Comparison of ENCODE assay signal across 22 mouse cellular contexts in the genomic region with DNA sequence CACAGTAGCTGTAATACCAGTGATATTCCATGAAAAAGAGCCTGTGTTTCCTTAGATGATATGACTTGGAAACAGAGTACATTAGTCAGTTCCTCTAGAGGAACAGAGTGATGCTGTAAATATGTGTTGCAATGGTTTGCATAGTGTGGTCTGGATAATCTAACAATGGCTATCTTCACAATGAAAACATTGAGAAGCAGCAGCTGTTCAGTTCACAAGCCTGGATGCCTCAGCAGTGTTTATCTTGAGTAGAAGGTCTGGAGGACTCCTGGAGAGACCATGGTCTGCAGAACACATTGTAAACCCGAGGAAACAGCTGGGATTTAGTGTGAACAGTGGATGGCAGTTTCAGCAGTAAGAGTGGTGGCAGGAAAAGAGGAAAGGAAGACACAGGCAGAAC.
DNase-seq lines count a peak whose midpoint lies in the region; ATAC-seq and TF ChIP-seq lines count a peak whose summit lies in the region.
"Had no signal": no experiment of that assay in that cellular context is flagged by ENCODE, and none has a peak within 500 bp of the region (broad histone marks: within the 10 kb centered on the region; RNA-seq: fewer than 3 reads in every experiment).

No protein-coding gene starts in this region.

- no peak for TF ChIP-seq CTCF in stomach, postnatal 0 days (IDR thresholded peaks at IDR 0.05; ENCODE audit: low read depth)

- 0 out of 2 replicates have a peak, but pooled peaks have one; percentile 39 for ATAC-seq in heart, embryonic 15.5 days (replicated peaks; ENCODE audit: insufficient number of reproducible peaks, insufficient read depth, low FRiP score, low read depth)
- peak; percentile 49; the same call in 1 of the 2 replicates for ATAC-seq in kidney, embryonic 15.5 days (replicated peaks; ENCODE audit: low FRiP score)
- peak; percentile 50; the same call in 1 of the 2 replicates for ATAC-seq in stomach, embryonic 15.5 days (ENCODE audit: insufficient read depth, low FRiP score, low read depth)
- no peak for ATAC-seq in stomach, postnatal 0 days (ENCODE audit: low FRiP score, low TSS enrichment)
- ATAC-seq in stomach, embryonic 16.5 days (ENCODE audit: insufficient read depth, low FRiP score) = peak; percentile 29; the same call in 1 of the 2 replicates
- ATAC-seq: activated CD4-positive, CD25-positive, alpha-beta regulatory T cell, adult 4 months; forebrain, embryonic 16.5 days; liver, postnatal 0 days had no signal

- no peak overlapping the region for H3K9ac ChIP-seq in heart, embryonic 15.5 days
- H3K9ac ChIP-seq in kidney, embryonic 15.5 days = no peak overlapping the region
- H3K9ac ChIP-seq in stomach, embryonic 15.5 days = no peak overlapping the region
- H3K9ac ChIP-seq in stomach, postnatal 0 days (ENCODE audit: low read length) = no peak overlapping the region
- no peak overlapping the region for H3K9ac ChIP-seq in stomach, embryonic 16.5 days (ENCODE audit: low read length)
- H3K9ac ChIP-seq: hindbrain, embryonic 12.5 days; limb, embryonic 12.5 days; liver, postnatal 0 days; midbrain, embryonic 12.5 days had no signal

- WGBS in heart, embryonic 15.5 days = 13% methylated on average over 1 of the region's 1 CpGs
- WGBS in kidney, embryonic 15.5 days = 17% methylated on average over 1 of the region's 1 CpGs
- WGBS in stomach, embryonic 15.5 days = 4% methylated on average over 1 of the region's 1 CpGs
- WGBS in stomach, postnatal 0 days = 6% methylated on average over 1 of the region's 1 CpGs
- 4% methylated on average over 1 of the region's 1 CpGs for WGBS in stomach, embryonic 16.5 days

- DNase-seq in heart, adult 11 months = no peak
- no peak for DNase-seq in kidney, postnatal 36 days
- no peak for DNase-seq in stomach, postnatal 0 days (ENCODE audit: low spot score)
- DNase-seq in yolk sac, embryonic 10.5 days (ENCODE audit: low spot score) = no peak
- DNase-seq: adrenal gland, adult 8-10 months; cerebellum, adult 18-20 months; cerebellum, postnatal 25 days; gastrocnemius, postnatal 10 days; kidney, adult 9 months; kidney, postnatal 4 days; liver, postnatal 0 days had no signal

- no peaks in the 10 kb centered on the region for H3K36me3 ChIP-seq in heart, embryonic 15.5 days
- H3K36me3 ChIP-seq in kidney, embryonic 15.5 days = no peaks in the 10 kb centered on the region
- no peaks in the 10 kb centered on the region for H3K36me3 ChIP-seq in stomach, embryonic 15.5 days
- H3K36me3 ChIP-seq in stomach, postnatal 0 days (ENCODE audit: control insufficient read depth, insufficient read depth, low read length) = no peaks in the 10 kb centered on the region
- H3K36me3 ChIP-seq in stomach, embryonic 16.5 days (ENCODE audit: control insufficient read depth, insufficient read depth, low read length) = no peaks in the 10 kb centered on the region
- H3K36me3 ChIP-seq: embryonic facial prominence, embryonic 10.5 days; hindbrain, embryonic 12.5 days; limb, embryonic 12.5 days; midbrain, embryonic 12.5 days had no signal

- no peaks in the 10 kb centered on the region for H3K27me3 ChIP-seq in heart, embryonic 15.5 days
- H3K27me3 ChIP-seq in kidney, embryonic 15.5 days = no peaks in the 10 kb centered on the region
- H3K27me3 ChIP-seq in stomach, embryonic 15.5 days (replicated peaks) = no peaks in the 10 kb centered on the region
- H3K27me3 ChIP-seq in stomach, postnatal 0 days (ENCODE audit: control insufficient read depth, insufficient read depth, low read length) = no peaks in the 10 kb centered on the region
- no peaks in the 10 kb centered on the region for H3K27me3 ChIP-seq in stomach, embryonic 16.5 days (ENCODE audit: control insufficient read depth, insufficient read depth, low read length)
- H3K27me3 ChIP-seq: hindbrain, embryonic 12.5 days; limb, embryonic 12.5 days; midbrain, embryonic 12.5 days had no signal

- no peak for TF ChIP-seq EP300 in stomach, postnatal 0 days (optimal IDR thresholded peaks at IDR 0.05)

- H3K4me3 ChIP-seq in heart, embryonic 15.5 days = no peak overlapping the region
- H3K4me3 ChIP-seq in kidney, embryonic 15.5 days (replicated peaks) = no peak overlapping the region
- no peak overlapping the region for H3K4me3 ChIP-seq in stomach, embryonic 15.5 days (replicated peaks)
- H3K4me3 ChIP-seq in stomach, postnatal 0 days (ENCODE audit: low read depth, low read length) = no peak overlapping the region
- no peak overlapping the region for H3K4me3 ChIP-seq in stomach, embryonic 16.5 days (replicated peaks; ENCODE audit: low read length)
- H3K4me3 ChIP-seq: embryonic facial prominence, embryonic 10.5 days; hindbrain, embryonic 12.5 days; limb, embryonic 12.5 days; midbrain, embryonic 12.5 days had no signal

- no peak overlapping the region for H3K4me2 ChIP-seq in heart, embryonic 15.5 days
- no peak overlapping the region for H3K4me2 ChIP-seq in kidney, embryonic 15.5 days
- H3K4me2 ChIP-seq in stomach, embryonic 15.5 days = no peak overlapping the region
- no peak overlapping the region for H3K4me2 ChIP-seq in stomach, postnatal 0 days (replicated peaks; ENCODE audit: low read depth)
- no peak overlapping the region for H3K4me2 ChIP-seq in stomach, embryonic 16.5 days (ENCODE audit: low read depth, low read length)
- H3K4me2 ChIP-seq: hindbrain, embryonic 12.5 days; limb, embryonic 12.5 days; liver, embryonic 11.5 days; midbrain, embryonic 12.5 days had no signal

- no peaks in the 10 kb centered on the region for H3K4me1 ChIP-seq in heart, embryonic 15.5 days (replicated peaks)
- H3K4me1 ChIP-seq in kidney, embryonic 15.5 days = no peaks in the 10 kb centered on the region
- H3K4me1 ChIP-seq in stomach, embryonic 15.5 days = no peaks in the 10 kb centered on the region
- H3K4me1 ChIP-seq in stomach, postnatal 0 days (replicated peaks; ENCODE audit: control insufficient read depth, insufficient read depth) = no peaks in the 10 kb centered on the region
- no peaks in the 10 kb centered on the region for H3K4me1 ChIP-seq in stomach, embryonic 16.5 days (ENCODE audit: control insufficient read depth, insufficient read depth, low read length)
- H3K4me1 ChIP-seq: embryonic facial prominence, embryonic 10.5 days; hindbrain, embryonic 12.5 days; limb, embryonic 12.5 days; midbrain, embryonic 12.5 days had no signal

- H3K9me3 ChIP-seq in heart, embryonic 15.5 days (replicated peaks) = no peaks in the 10 kb centered on the region
- no peaks in the 10 kb centered on the region for H3K9me3 ChIP-seq in kidney, embryonic 15.5 days (replicated peaks)
- no peaks in the 10 kb centered on the region; the same call in 1 of the 2 replicates for H3K9me3 ChIP-seq in stomach, embryonic 15.5 days
- no peaks in the 10 kb centered on the region for H3K9me3 ChIP-seq in stomach, postnatal 0 days (ENCODE audit: control insufficient read depth, low read length)
- H3K9me3 ChIP-seq in stomach, embryonic 16.5 days (replicated peaks; ENCODE audit: control insufficient read depth, low read length) = no peaks in the 10 kb centered on the region
- H3K9me3 ChIP-seq: embryonic facial prominence, embryonic 10.5 days; hindbrain, embryonic 12.5 days; limb, embryonic 12.5 days; midbrain, embryonic 12.5 days had no signal

- no peak overlapping the region for H3K27ac ChIP-seq in heart, embryonic 15.5 days
- H3K27ac ChIP-seq in kidney, embryonic 15.5 days = no peak overlapping the region
- no peak overlapping the region for H3K27ac ChIP-seq in stomach, embryonic 15.5 days
- H3K27ac ChIP-seq in stomach, postnatal 0 days (replicated peaks) = no peak overlapping the region
- no peak overlapping the region for H3K27ac ChIP-seq in stomach, embryonic 16.5 days (ENCODE audit: low read length)
- H3K27ac ChIP-seq: embryonic facial prominence, embryonic 10.5 days; hindbrain, embryonic 12.5 days; limb, embryonic 12.5 days; midbrain, embryonic 12.5 days had no signal
